Mouse (Mus musculus) liver, embryonic 12.5 days (tissue): Measurements from ENCODE around the gene Itgax. TPM values are rescaled to one million over a fixed set of nuclear protein-coding genes. Genes with fewer than 3 reads are reported as not detected.
"Not testable (repeated sequence)": the region's sequence is repeated elsewhere in the genome, so short reads cannot be mapped to it uniquely, and the experiment has no call there.

Experiments used
- ATAC-seq: fragments of 200-750 bp; cut with Nextera tagmentation; 2 replicates; pipeline ENCODE4 v1.8.0; 2017; ENCODE audit warnings: moderate number of reproducible peaks, mild to moderate bottlenecking, moderate library complexity
- H3K27ac ChIP-seq: fragments of 300-500 bp; sonication (generic); 2 replicates; pipeline ENCODE4 v1.5.1; 2016; ENCODE audit warnings: mild to moderate bottlenecking
- H3K27me3 ChIP-seq: fragments of 300-500 bp; sonication (generic); replicated peaks from 2 replicates; pipeline ENCODE4 v1.6.1; 2016; ENCODE audit warnings: mild to moderate bottlenecking, moderate library complexity
- H3K36me3 ChIP-seq: fragments of 300-500 bp; sonication (generic); 2 replicates; pipeline ENCODE4 v1.6.1; 2016; ENCODE audit warnings: mild to moderate bottlenecking, moderate library complexity
- H3K4me1 ChIP-seq: fragments of 300-500 bp; sonication (generic); 2 replicates; pipeline ENCODE4 v1.6.1; 2016
- H3K4me2 ChIP-seq: fragments of 300-500 bp; sonication (generic); 2 replicates; pipeline ENCODE4 v1.6.1; 2016; ENCODE audit warnings: mild to moderate bottlenecking, moderate library complexity
- H3K4me3 ChIP-seq: fragments of 300-500 bp; sonication (generic); 2 replicates; pipeline ENCODE4 v1.5.1; 2016; ENCODE audit warnings: mild to moderate bottlenecking, moderate library complexity
- H3K9ac ChIP-seq: fragments of 300-500 bp; sonication (generic); 2 replicates; pipeline ENCODE4 v1.6.1; 2016; ENCODE audit warnings: mild to moderate bottlenecking, moderate library complexity
- H3K9me3 ChIP-seq: fragments of 300-500 bp; sonication (generic); replicated peaks from 2 replicates; pipeline ENCODE4 v1.6.1; 2016; ENCODE audit warnings: mild to moderate bottlenecking, moderate library complexity
- WGBS: fragments of 180-500 bp; shearing (Covaris S2); methylation state at CpG from one replicate; pipeline ENCODE4 v1.1.7; 2016; ENCODE audit not compliant: insufficient replicate concordance; 5-methylcytosine and 5-hydroxymethylcytosine counted together
- polyA plus RNA-seq: library from polyadenylated mRNA; unstranded; fragments of >200 nt; fragmentation: Nextera tagmentation; extraction: Ambion mirVana; gene quantifications from 2 replicates; pipeline ENCODE4 v1.2.1, GENCODE M21; 2016

The Itgax gene
- polyA plus RNA-seq, 1 experiment from 2014 or later: 0.17 TPM

GRCm38 (mm10) chr7:128116396-128116795, 13.0 kb upstream of the Itgax start:
- Histone ChIP-seq H3K9me3 (no peaks in the 10 kb centered on the region), H3K27ac (no peak overlapping the region), H3K27me3 (no peaks in the 10 kb centered on the region), H3K4me2 (no peak overlapping the region), H3K4me1 (no peaks in the 10 kb centered on the region), H3K4me3 (no peak overlapping the region), H3K9ac (no peak overlapping the region), H3K36me3 (no peaks in the 10 kb centered on the region)
- WGBS: 78% methylated on average over 5 of the region's 5 CpGs
- no peak for ATAC-seq

- H3K36me3 ChIP-seq: no peaks in the 10 kb centered on the region
- H3K4me3 ChIP-seq: no peak overlapping the region
- WGBS: 70% methylated on average over 6 of the region's 6 CpGs
- H3K27me3 ChIP-seq: no peaks in the 10 kb centered on the region
- H3K9me3 ChIP-seq: no peaks in the 10 kb centered on the region
- H3K4me2 ChIP-seq: no peak overlapping the region
- H3K27ac ChIP-seq: no peak overlapping the region
- H3K9ac ChIP-seq: no peak overlapping the region
- no peak for ATAC-seq
- H3K4me1 ChIP-seq: no peaks in the 10 kb centered on the region
Measured at GRCm38 (mm10) chr7:128119726-128120490, 9.4 kb upstream of the Itgax start.

- ATAC-seq: no peak
- 0 out of 2 replicates have a peak, but pooled peaks cover 4% of the 10 kb centered on the region for H3K4me1 ChIP-seq
- H3K36me3 ChIP-seq: no peaks in the 10 kb centered on the region
- no peak overlapping the region for H3K27ac ChIP-seq
- H3K9me3 ChIP-seq: no peaks in the 10 kb centered on the region
- H3K27me3 ChIP-seq: no peaks in the 10 kb centered on the region
- WGBS: 22% methylated on average over 5 of the region's 5 CpGs
- H3K4me2 ChIP-seq: no peak overlapping the region
- no peak overlapping the region for H3K4me3 ChIP-seq
- H3K9ac ChIP-seq: no peak overlapping the region
Measured at GRCm38 (mm10) chr7:128132148-128132547, 2.8 kb downstream of the Itgax start.

GRCm38 (mm10) chr7:128133596-128133995, 4.2 kb downstream of the Itgax start:
- no peaks in the 10 kb centered on the region for H3K27me3 ChIP-seq
- no peaks in the 10 kb centered on the region for H3K9me3 ChIP-seq
- H3K4me3 ChIP-seq: no peak overlapping the region
- H3K27ac ChIP-seq: no peak overlapping the region
- H3K4me2 ChIP-seq: no peak overlapping the region
- WGBS: 27% methylated on average over 2 of the region's 2 CpGs
- H3K4me1 ChIP-seq: 0 out of 2 replicates have a peak, but pooled peaks cover 4% of the 10 kb centered on the region
- H3K9ac ChIP-seq: no peak overlapping the region
- no peaks in the 10 kb centered on the region for H3K36me3 ChIP-seq
- no peak for ATAC-seq

- H3K27me3 ChIP-seq: no peaks in the 10 kb centered on the region
- no peaks in the 10 kb centered on the region for H3K36me3 ChIP-seq
- no peak overlapping the region for H3K4me3 ChIP-seq
- no peak for ATAC-seq
- 52% methylated on average over 4 of the region's 4 CpGs for WGBS
- H3K9me3 ChIP-seq: no peaks in the 10 kb centered on the region
- H3K9ac ChIP-seq: no peak overlapping the region
- H3K4me1 ChIP-seq: 0 out of 2 replicates have a peak, but pooled peaks cover 4% of the 10 kb centered on the region
- H3K27ac ChIP-seq: no peak overlapping the region
- H3K4me2 ChIP-seq: no peak overlapping the region
Measured at GRCm38 (mm10) chr7:128136927-128137326, 7.6 kb downstream of the Itgax start.

GRCm38 (mm10) chr7:128139611-128140010, 10.3 kb downstream of the Itgax start:
- ATAC-seq: no peak
- no peak overlapping the region for H3K4me3 ChIP-seq
- H3K9me3 ChIP-seq: no peaks in the 10 kb centered on the region
- no peak overlapping the region for H3K4me2 ChIP-seq
- H3K27ac ChIP-seq: no peak overlapping the region
- no peak overlapping the region for H3K9ac ChIP-seq
- no peaks in the 10 kb centered on the region for H3K27me3 ChIP-seq
- H3K4me1 ChIP-seq: no peaks in the 10 kb centered on the region
- 73% methylated on average over 6 of the region's 6 CpGs for WGBS
- H3K36me3 ChIP-seq: no peaks in the 10 kb centered on the region

- no peak for ATAC-seq
- H3K4me1 ChIP-seq: no peaks in the 10 kb centered on the region
- no peaks in the 10 kb centered on the region for H3K9me3 ChIP-seq
- no peak overlapping the region for H3K27ac ChIP-seq
- H3K4me3 ChIP-seq: no peak overlapping the region
- H3K27me3 ChIP-seq: no peaks in the 10 kb centered on the region; the same call in 1 of the 2 replicates
- WGBS: 81% methylated on average over 8 of the region's 8 CpGs
- no peaks in the 10 kb centered on the region for H3K36me3 ChIP-seq
- no peak overlapping the region for H3K9ac ChIP-seq
- H3K4me2 ChIP-seq: no peak overlapping the region
Measured at GRCm38 (mm10) chr7:128150970-128151369, 21.6 kb downstream of the Itgax start.

- ATAC-seq: no peak
- Histone ChIP-seq H3K4me3 (no peak within 1 kb of the TSS), H3K4me1 (no peaks in the 10 kb centered on the region), H3K4me2 (no peak within 1 kb of the TSS), H3K27me3 (no peaks in the 10 kb centered on the region; the same call in 1 of the 2 replicates), H3K9ac (no peak within 1 kb of the TSS), H3K27ac (no peak within 1 kb of the TSS), H3K36me3 (no peaks in the 10 kb centered on the region), H3K9me3 (no peaks in the 10 kb centered on the region)
- 86% methylated on average over 21 of the region's 21 CpGs for WGBS
Measured at GRCm38 (mm10) chr7:128154076-128154475, 24.7 kb downstream of the Itgax start, which contains the start of gene Itgad. TSS of gene Itgad (plus strand) at chr7:128154376.

GRCm38 (mm10) chr7:128154924-128155323, 25.6 kb downstream of the Itgax start:
- H3K4me3 ChIP-seq: no peak overlapping the region
- H3K27me3 ChIP-seq: no peaks in the 10 kb centered on the region; the same call in 1 of the 2 replicates
- no peak overlapping the region for H3K27ac ChIP-seq
- H3K36me3 ChIP-seq: no peaks in the 10 kb centered on the region
- 46% methylated on average over 10 of the region's 10 CpGs for WGBS
- H3K9me3 ChIP-seq: no peaks in the 10 kb centered on the region
- no peak overlapping the region for H3K4me2 ChIP-seq
- no peak for ATAC-seq
- H3K9ac ChIP-seq: no peak overlapping the region
- no peaks in the 10 kb centered on the region for H3K4me1 ChIP-seq

GRCm38 (mm10) chr7:128158688-128159354, 29.5 kb downstream of the Itgax start:
- not testable (repeated sequence) for H3K27ac ChIP-seq, H3K9ac ChIP-seq, H3K4me2 ChIP-seq, ATAC-seq, H3K27me3 ChIP-seq, H3K4me1 ChIP-seq, H3K36me3 ChIP-seq, H3K4me3 ChIP-seq, H3K9me3 ChIP-seq
- WGBS: 25% methylated on average over 8 of the region's 8 CpGs

GRCm38 (mm10) chr7:128164001-128164400, 34.7 kb downstream of the Itgax start:
- Histone ChIP-seq H3K27ac (no peak overlapping the region), H3K36me3 (no peaks in the 10 kb centered on the region), H3K4me1 (no peaks in the 10 kb centered on the region), H3K4me2 (no peak overlapping the region), H3K4me3 (no peak overlapping the region), H3K27me3 (no peaks in the 10 kb centered on the region; the same call in 1 of the 2 replicates), H3K9me3 (no peaks in the 10 kb centered on the region), H3K9ac (no peak overlapping the region)
- ATAC-seq: no peak
- 82% methylated on average over 4 of the region's 4 CpGs for WGBS

GRCm38 (mm10) chr7:128166391-128166790, 37.0 kb downstream of the Itgax start:
- ATAC-seq: no peak
- Histone ChIP-seq H3K27ac (no peak overlapping the region), H3K36me3 (no peaks in the 10 kb centered on the region), H3K27me3 (no peaks in the 10 kb centered on the region; the same call in 1 of the 2 replicates), H3K4me3 (no peak overlapping the region), H3K9me3 (no peaks in the 10 kb centered on the region), H3K9ac (no peak overlapping the region), H3K4me2 (no peak overlapping the region), H3K4me1 (no peaks in the 10 kb centered on the region)
- whole genome bisulfite sequencing: 77% methylated on average over 7 of the region's 7 CpGs
